Mouse (Mus musculus): ENCODE data around the gene Slc25a11.

DNA sequence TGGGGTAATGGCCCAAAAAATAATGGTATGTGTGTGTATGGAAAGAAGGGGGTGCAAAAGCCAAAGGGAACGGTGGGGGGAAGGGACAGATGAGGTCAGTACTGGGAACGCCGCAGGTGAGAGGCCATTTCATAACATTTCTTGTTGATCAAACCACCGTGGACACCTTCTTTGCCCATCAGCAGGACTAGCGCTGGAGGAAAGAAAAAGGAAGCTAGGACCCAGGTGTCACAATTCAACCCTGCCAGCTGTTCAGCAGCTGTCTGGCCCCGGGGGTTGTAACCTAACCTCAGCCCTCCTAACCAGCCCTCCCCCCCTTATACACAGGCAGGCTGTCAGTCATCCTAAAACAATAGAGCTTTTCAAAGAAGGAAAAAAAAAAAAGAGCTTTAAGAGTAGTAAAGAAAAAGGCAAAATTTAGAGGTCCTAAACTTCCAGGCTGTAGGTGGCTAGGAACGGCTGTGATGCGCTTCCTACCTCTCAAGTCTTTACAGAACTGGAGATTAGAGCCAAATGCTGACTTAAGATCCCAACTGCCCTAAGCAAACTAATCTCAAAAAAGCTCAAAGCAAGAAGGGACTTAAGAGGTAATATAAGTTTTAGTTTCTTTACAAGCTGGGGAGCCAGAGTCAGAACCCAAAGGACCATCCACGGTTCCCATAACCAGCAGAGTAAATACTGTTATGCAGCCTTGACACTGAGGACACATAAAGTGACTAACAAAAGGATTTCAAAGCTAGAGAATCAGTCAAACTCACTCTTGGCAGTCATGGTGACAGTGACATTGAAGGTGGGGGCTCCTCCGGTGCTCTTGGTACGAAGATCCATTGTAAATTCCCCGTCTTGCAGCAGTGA, 5.0 kb upstream of the Slc25a11 start:
- TF ChIP-seq TAL1 (IDR thresholded peaks at IDR 0.05; ENCODE audit: low read length) (no peak), GATA1 (IDR thresholded peaks at IDR 0.05; ENCODE audit: low read length) (no peak)
